Mouse (Mus musculus): ENCODE measurements at regions not wholly inside any gene's neighbourhood (a gene's known extent, or its start where the extent isn't known, plus 50 kb on each side); places are given as distances from the start of the nearest gene placed in this dataset.

DNA sequence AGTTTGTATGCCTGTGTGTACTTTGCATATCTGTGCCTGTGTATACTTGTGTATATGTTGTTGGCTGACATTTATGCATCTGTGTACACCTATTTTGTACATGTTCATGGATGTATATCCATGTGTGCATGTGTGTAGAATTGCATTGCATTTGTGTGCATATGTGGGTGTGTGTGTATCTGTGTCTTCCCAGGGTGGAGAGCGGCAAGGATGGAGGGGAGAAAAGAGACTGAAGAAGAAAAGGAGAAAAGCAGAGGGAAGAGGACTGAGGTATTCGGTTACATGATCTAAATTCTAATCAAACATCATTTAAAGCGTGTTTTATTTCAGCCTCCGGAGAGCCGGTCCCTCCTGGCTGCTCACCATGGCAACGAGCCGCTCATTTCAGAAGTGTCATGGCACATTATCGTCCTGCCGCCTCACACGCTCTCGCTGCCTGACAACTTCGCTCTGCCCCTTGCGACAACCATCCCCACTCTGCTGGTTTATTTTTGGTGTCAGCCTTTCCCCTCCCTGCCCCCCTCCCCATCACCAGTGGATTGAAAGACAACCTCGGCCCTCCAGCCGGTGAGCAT is 58.6 kb downstream of the Mrm1 start:
- no peaks in the 10 kb centered on the region for H3K36me3 ChIP-seq
- peaks cover 10% of the 10 kb centered on the region for H3K4me1 ChIP-seq
- H3K27me3 ChIP-seq, result peaks cover 12% of the 10 kb centered on the region; the same call in 1 of the 2 replicates
- 52% methylated on average over 15 of the region's 15 CpGs for WGBS
- ATAC-seq (ENCODE audit: insufficient number of reproducible peaks, low FRiP score, low TSS enrichment, low read depth), result no peak
- no peak overlapping the region for H3K4me3 ChIP-seq
- H3K4me2 ChIP-seq, result no peak overlapping the region
- no peaks in the 10 kb centered on the region for H3K9me3 ChIP-seq
- H3K9ac ChIP-seq, result no peak overlapping the region
- no peak overlapping the region for H3K27ac ChIP-seq

DNA sequence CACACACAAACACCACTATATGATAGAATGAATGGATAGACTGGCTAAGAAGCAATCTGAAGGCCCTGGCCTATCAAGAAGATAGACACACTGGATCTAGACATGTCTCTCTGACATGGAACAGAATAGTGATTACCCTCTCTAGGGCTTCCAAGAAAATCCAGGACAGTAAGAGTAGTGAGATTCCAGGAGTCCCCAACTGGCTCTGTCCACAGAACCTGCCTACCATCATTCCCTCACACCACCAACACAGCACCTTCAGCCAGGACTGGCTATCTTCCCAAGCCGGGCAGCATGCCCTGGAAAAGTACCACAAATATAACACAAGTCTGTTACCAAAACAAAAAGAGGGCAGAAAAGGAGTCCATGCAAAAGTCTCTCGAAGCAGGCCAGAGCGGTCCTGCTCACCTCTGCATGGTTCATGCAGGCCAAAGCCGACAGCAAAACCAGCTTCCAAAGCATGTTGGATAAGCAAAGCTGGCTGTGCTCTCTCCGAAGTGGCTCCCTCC is 59.8 kb downstream of the Mrm1 start:
- WGBS, result 82% methylated on average over 5 of the region's 5 CpGs
- Histone ChIP-seq H3K27me3 (peaks cover 5% of the 10 kb centered on the region; the same call in 1 of the 2 replicates), H3K9ac (no peak overlapping the region), H3K4me1 (peaks cover 4% of the 10 kb centered on the region), H3K4me3 (no peak overlapping the region), H3K27ac (no peak overlapping the region), H3K4me2 (no peak overlapping the region), H3K36me3 (no peaks in the 10 kb centered on the region), H3K9me3 (no peaks in the 10 kb centered on the region)
- no peak for ATAC-seq (ENCODE audit: insufficient number of reproducible peaks, low FRiP score, low TSS enrichment, low read depth)

DNA sequence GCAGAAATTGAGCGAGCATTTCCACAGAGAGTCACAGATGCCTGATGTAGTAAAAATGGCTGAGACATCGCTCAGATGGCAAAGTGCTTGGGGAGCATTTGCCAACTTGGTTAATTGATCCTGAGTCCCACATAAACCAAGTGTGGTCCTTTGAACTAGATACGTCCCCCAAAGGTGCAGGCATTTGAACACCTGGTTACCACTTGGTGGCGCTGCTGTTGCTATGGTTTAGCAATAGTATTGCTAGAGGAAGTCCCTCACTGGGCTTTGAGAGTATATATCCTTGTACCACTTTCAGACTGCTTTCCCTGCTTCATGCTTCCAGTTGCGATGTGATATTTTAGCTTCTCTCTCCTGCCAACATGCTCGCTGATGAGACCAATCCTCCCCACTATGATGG is 67.3 kb downstream of the Mrm1 start:
- Histone ChIP-seq H3K4me1 (no peaks in the 10 kb centered on the region), H3K4me3 (no peak overlapping the region), H3K9ac (no peak overlapping the region), H3K27me3 (no peaks in the 10 kb centered on the region), H3K27ac (no peak overlapping the region), H3K4me2 (no peak overlapping the region), H3K9me3 (no peaks in the 10 kb centered on the region), H3K36me3 (no peaks in the 10 kb centered on the region)
- 72% methylated on average over 6 of the region's 6 CpGs for WGBS
- no peak for ATAC-seq (ENCODE audit: insufficient number of reproducible peaks, low FRiP score, low TSS enrichment, low read depth)

DNA sequence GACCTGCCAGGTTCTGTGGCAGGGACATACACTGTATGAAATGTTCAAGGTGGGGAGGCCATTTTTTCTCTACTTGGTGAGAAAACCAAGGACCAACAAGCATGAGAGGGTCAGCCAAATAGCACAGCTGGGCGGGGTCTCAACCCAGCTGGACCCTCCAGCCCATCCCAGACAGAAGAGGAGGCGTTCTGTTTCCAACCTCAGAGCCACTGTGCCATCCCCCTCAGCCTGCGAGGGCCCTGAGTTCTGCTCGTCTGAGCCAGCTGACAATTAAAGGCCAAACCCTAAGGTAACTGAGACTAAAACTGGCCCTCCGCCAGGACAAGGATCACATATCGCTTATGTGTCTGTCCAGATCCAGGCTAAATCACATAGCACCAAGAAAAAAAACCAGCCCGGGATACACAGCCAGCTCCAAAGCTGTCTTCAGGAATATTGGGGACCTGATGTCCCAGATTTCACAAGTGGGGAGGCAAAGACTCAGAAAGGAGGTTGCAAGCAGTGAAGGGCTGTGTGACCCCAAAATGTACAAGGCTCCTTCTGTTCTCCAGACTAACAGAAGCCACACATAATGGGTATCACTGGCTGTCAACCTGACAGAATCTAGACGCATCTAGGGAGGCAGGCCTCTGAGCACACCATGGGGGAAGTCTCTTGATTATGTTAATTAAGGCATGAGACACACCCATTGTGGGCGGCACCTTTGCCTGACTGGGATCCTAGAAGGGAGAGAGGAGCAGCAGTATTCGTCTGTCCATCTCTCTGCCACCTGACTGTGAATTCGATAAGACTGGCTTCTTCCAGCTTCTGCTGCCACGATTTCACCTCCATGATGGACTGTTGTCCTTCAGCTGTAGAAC is 69.6 kb downstream of the Mrm1 start:
- Histone ChIP-seq H3K36me3 (no peaks in the 10 kb centered on the region), H3K4me2 (no peak overlapping the region), H3K9ac (no peak overlapping the region), H3K27me3 (no peaks in the 10 kb centered on the region), H3K9me3 (no peaks in the 10 kb centered on the region), H3K4me1 (no peaks in the 10 kb centered on the region), H3K4me3 (no peak overlapping the region), H3K27ac (no peak overlapping the region)
- 33% methylated on average over 12 of the region's 12 CpGs for WGBS
- 0 out of 2 replicates have a peak, but pooled peaks have one; percentile 53 for ATAC-seq (ENCODE audit: insufficient number of reproducible peaks, low FRiP score, low TSS enrichment, low read depth)

DNA sequence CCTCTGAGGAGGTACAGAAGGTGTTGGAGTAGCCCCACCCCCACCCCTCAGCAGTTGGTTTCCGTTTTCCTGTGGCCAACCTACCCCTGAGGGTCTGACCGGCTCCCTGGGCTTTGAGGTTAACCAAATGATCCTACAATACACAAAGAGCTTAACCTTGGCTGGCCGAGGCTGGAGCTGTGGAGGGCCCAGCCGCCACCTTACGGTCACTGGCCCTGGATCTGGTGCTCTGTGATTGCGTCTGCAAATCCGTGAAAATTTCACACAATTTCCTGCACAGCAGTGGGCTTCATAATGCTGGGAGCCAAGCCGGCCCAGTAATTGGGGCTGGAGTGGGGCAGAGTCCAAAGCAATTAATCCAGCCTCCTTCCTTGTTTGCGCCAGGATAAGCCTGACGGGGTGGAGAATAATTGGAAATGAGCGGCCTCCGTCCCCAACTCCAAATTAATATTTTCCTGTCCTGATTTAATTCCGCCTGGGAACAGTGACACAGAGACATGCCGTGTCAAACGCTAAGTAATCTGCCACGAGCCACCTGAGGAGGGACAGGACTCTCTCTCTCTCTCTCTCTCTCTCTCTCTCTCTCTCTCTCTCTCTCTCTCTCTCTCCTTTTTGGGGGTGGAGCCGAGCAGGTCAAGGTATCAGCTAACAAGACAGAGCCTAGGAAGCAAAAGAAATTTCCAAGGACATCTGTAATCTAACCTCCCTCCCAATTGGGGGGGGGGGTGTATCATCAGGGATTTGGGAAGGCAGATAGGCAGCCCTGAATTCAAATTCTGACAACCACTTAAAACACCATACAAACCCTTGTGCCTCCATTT is 80.3 kb downstream of the Mrm1 start:
- H3K4me1 ChIP-seq, result peaks cover 6% of the 10 kb centered on the region
- H3K9me3 ChIP-seq, result no peaks in the 10 kb centered on the region
- H3K4me2 ChIP-seq, result 0 out of 2 replicates have a peak overlapping the region, but pooled peaks have one; percentile 7
- no peaks in the 10 kb centered on the region for H3K27me3 ChIP-seq
- no peak overlapping the region for H3K9ac ChIP-seq
- no peak overlapping the region for H3K4me3 ChIP-seq
- no peak for ATAC-seq (ENCODE audit: insufficient number of reproducible peaks, low FRiP score, low TSS enrichment, low read depth)
- H3K36me3 ChIP-seq, result no peaks in the 10 kb centered on the region
- WGBS, result 7% methylated on average over 17 of the region's 17 CpGs
- no peak overlapping the region for H3K27ac ChIP-seq

DNA sequence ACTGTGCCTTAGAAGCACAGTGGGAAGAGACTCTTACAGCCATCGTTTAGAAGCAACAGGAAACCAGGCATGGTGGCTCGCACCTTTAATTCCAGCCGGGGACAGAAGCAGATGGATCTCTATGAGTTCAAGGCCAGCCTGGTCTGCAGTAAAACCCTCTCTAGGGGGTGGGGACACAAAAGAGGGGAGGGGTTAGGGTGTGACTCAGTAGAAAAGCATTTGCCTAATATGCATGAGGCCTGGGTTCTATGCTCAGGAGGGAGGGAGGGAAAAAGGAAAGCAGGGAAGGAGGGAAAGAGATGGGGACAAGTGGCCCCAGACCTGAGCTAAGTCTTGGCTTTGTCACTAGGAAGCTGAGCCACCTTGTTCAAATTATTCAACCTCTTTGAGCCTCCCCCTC is 81.2 kb downstream of the Mrm1 start:
- 33% methylated on average over 3 of the region's 3 CpGs for WGBS
- no peaks in the 10 kb centered on the region for H3K9me3 ChIP-seq
- no peak overlapping the region for H3K9ac ChIP-seq
- ATAC-seq (ENCODE audit: insufficient number of reproducible peaks, low FRiP score, low TSS enrichment, low read depth), result no peak
- no peak overlapping the region for H3K4me3 ChIP-seq
- H3K27me3 ChIP-seq, result no peaks in the 10 kb centered on the region
- no peak overlapping the region for H3K27ac ChIP-seq
- H3K4me2 ChIP-seq, result no peak overlapping the region
- H3K36me3 ChIP-seq, result no peaks in the 10 kb centered on the region
- peaks cover 6% of the 10 kb centered on the region for H3K4me1 ChIP-seq

DNA sequence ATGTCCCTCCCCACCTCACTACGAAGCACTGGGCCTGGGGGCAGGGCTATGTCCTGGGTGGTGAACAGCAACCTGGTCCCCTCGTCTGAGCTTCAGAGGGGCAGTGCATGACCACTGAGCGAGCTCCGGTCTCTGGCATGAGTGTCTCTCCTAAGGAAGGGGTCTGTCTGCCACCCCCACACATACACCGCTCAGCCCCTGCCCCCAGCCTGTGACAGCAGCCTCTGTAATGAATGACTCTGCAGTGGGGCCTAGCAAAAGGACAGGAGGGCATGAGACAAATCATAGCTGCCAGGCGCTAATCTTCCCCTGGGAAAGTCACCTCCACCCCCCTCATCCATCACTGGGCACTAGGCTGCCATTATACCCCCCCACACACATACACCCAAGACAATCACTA is 87.4 kb downstream of the Mrm1 start:
- WGBS, result 63% methylated on average over 6 of the region's 6 CpGs
- H3K4me1 ChIP-seq, result no peaks in the 10 kb centered on the region
- peaks cover 4% of the 10 kb centered on the region; the same call in 1 of the 2 replicates for H3K27me3 ChIP-seq
- no peak for ATAC-seq (ENCODE audit: insufficient number of reproducible peaks, low FRiP score, low TSS enrichment, low read depth)
- H3K27ac ChIP-seq, result no peak overlapping the region
- no peaks in the 10 kb centered on the region for H3K9me3 ChIP-seq
- no peak overlapping the region for H3K9ac ChIP-seq
- H3K4me2 ChIP-seq, result no peak overlapping the region
- no peak overlapping the region for H3K4me3 ChIP-seq
- no peaks in the 10 kb centered on the region for H3K36me3 ChIP-seq

DNA sequence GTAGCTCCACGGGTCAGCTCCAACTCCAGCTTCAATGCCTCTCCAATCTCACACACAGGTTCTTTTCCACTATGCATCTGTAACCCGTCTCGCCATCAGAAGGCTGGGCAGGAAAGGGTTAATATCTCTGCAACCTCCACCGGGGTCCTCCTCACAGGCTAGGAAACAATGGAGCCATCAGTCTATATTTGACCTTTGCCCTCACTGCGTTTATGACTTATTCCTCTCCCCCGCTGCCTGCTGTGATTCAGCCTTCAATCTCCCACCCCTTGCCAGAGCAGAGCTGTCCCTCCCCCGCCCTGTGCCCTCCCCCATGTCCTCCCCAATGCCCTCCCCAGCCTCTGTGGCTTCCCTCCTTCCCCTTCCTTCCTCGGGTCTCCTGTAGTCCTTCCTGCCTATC is 89.1 kb downstream of the Mrm1 start:
- Histone ChIP-seq H3K9me3 (no peaks in the 10 kb centered on the region), H3K36me3 (no peaks in the 10 kb centered on the region), H3K4me2 (no peak overlapping the region), H3K9ac (no peak overlapping the region), H3K27ac (no peak overlapping the region), H3K4me1 (no peaks in the 10 kb centered on the region), H3K4me3 (no peak overlapping the region), H3K27me3 (peaks cover 6% of the 10 kb centered on the region)
- ATAC-seq (ENCODE audit: insufficient number of reproducible peaks, low FRiP score, low TSS enrichment, low read depth), result no peak
- 38% methylated on average over 8 of the region's 8 CpGs for WGBS

DNA sequence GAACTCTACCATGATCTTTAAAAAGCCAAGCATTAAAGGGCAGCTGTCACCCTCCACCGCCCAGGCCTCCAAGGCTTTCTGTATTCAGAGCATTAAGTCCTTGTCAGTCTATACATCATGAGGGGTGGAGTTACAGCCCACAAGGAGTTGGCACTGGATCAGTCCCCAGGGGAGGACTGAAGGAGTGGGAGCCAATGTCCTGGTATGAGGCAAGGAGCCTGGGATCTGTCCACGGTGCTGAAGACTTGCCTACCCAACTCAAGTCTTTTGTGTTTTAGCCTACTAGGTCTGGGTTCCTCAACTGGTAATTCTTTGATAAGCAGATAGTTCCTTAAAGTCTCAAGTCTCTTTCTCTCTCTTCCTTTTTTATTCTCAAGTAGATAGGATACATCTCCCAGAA is 90.1 kb downstream of the Mrm1 start:
- Histone ChIP-seq H3K9me3 (no peaks in the 10 kb centered on the region), H3K4me3 (no peak overlapping the region), H3K27me3 (peaks cover 14% of the 10 kb centered on the region), H3K9ac (no peak overlapping the region), H3K36me3 (no peaks in the 10 kb centered on the region), H3K27ac (no peak overlapping the region), H3K4me1 (no peaks in the 10 kb centered on the region), H3K4me2 (no peak overlapping the region)
- ATAC-seq (ENCODE audit: insufficient number of reproducible peaks, low FRiP score, low TSS enrichment, low read depth), result no peak
- WGBS, result 9% methylated on average over 2 of the region's 2 CpGs

DNA sequence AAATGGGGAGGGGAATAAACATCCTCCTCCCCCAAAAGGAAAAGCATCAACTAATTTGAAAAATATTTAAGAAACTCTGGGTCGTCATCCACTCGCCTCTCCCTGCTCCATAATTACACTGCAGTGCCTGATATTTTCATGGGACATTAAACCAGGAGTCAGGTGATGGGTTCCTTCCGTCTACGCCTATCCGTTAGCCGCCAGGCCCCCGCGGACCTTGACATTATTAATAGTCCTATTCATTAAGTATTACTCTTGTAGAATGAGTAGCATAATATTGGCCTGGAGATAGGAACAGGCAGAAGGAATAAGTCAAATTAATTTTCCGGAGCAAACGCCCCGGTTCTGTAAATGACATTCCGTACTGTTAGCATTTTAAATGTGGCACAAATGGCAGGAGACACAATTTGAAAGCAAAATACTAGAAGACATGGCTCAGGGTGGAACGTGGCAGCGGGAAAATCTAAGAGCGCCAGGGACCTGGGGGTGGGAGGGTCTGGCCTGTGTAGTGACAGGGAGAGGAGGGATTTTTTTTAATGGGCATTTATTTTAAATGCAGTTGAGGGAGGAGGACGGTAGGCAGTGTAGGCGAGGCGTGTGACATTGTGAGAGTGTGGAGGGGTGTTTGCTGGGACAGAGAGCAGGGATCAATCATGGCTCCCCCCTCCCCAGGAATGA is 93.2 kb downstream of the Mrm1 start:
- no peaks in the 10 kb centered on the region for H3K4me1 ChIP-seq
- H3K36me3 ChIP-seq, result no peaks in the 10 kb centered on the region
- H3K4me3 ChIP-seq, result no peak overlapping the region
- no peaks in the 10 kb centered on the region for H3K9me3 ChIP-seq
- no peak overlapping the region for H3K4me2 ChIP-seq
- no peak overlapping the region for H3K9ac ChIP-seq
- no peak overlapping the region for H3K27ac ChIP-seq
- peaks cover 19% of the 10 kb centered on the region for H3K27me3 ChIP-seq
- ATAC-seq (ENCODE audit: insufficient number of reproducible peaks, low FRiP score, low TSS enrichment, low read depth), result no peak
- WGBS, result 65% methylated on average over 18 of the region's 18 CpGs

DNA sequence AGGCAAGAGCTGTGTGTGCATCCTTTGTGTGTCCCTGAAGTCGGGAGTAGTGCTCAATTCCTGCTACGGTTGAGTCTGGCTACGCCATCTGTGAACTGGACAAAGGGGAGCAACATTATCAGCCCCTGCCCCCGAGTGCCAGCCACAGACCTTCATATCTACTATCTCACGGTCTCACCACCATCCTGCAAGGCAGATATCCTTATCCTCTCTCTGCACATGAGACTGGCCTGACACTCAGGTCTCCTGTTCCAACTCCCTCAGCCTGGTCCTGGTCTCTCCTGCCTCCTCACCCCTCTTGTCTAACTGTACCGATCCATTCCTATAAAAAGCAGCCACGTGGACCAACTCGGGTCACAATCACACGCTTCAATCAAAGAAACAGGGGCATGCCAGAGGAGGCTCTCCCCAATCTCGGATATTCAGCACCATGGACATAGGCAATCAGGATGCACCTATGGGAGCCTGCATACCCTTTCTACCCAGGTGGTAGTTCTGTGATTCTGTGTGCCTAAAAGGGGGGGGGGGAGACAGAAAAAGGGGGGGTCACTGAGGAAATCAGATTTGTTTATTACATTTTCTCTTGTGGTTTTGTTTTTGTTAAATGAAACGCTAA is 94.0 kb downstream of the Mrm1 start:
- WGBS, result 59% methylated on average over 11 of the region's 11 CpGs
- Histone ChIP-seq H3K36me3 (no peaks in the 10 kb centered on the region), H3K4me1 (no peaks in the 10 kb centered on the region), H3K4me3 (no peak overlapping the region), H3K27me3 (peaks cover 19% of the 10 kb centered on the region), H3K4me2 (no peak overlapping the region), H3K9ac (no peak overlapping the region), H3K9me3 (no peaks in the 10 kb centered on the region), H3K27ac (no peak overlapping the region)
- no peak for ATAC-seq (ENCODE audit: insufficient number of reproducible peaks, low FRiP score, low TSS enrichment, low read depth)
